Mouse (Mus musculus) neural tube, embryonic 14.5 days (tissue): ENCODE data around the gene Tcf25. TPM values are rescaled to one million over a fixed set of nuclear protein-coding genes. Genes with fewer than 3 reads are reported as not detected.
A peak's percentile ranks its signal among the peaks of the same experiment; 100 is the strongest.

Source experiments
- ATAC-seq: fragments of 200-750 bp; cut with Nextera tagmentation; 2 replicates; pipeline ENCODE4 v1.8.0; 2017; ENCODE audit warnings: low read depth, mild to moderate bottlenecking, moderate TSS enrichment, moderate library complexity
- H3K27ac ChIP-seq: fragments of 300-500 bp; sonication (generic); 2 replicates; pipeline ENCODE4 v1.5.1; 2014; ENCODE audit warnings: low read depth, mild to moderate bottlenecking, control low read depth, low read length, moderate library complexity, mixed read lengths
- H3K27me3 ChIP-seq: fragments of 300-500 bp; sonication (generic); 2 replicates; pipeline ENCODE4 v1.6.1; 2014; ENCODE audit warnings: low read length; ENCODE audit not compliant: control insufficient read depth, insufficient read depth
- H3K36me3 ChIP-seq: fragments of 300-500 bp; sonication (generic); 2 replicates; pipeline ENCODE4 v1.6.1; 2014; ENCODE audit warnings: low read length, mixed read lengths; ENCODE audit not compliant: control insufficient read depth, insufficient read depth
- H3K4me1 ChIP-seq: fragments of 300-500 bp; sonication (generic); 2 replicates; pipeline ENCODE4 v1.6.1; 2014; ENCODE audit warnings: low read length; ENCODE audit not compliant: control insufficient read depth, insufficient read depth
- H3K4me2 ChIP-seq: fragments of 300-500 bp; sonication (generic); 2 replicates; pipeline ENCODE4 v1.6.1; 2014; ENCODE audit warnings: mild to moderate bottlenecking, low read depth, low read length, control low read depth
- H3K4me3 ChIP-seq: fragments of 300-500 bp; sonication (generic); 2 replicates; pipeline ENCODE4 v1.5.1; 2014; ENCODE audit warnings: low read depth, low read length, control low read depth, mixed read lengths
- H3K9ac ChIP-seq: fragments of 300-500 bp; sonication (generic); replicated peaks from 2 replicates; pipeline ENCODE4 v1.6.1; 2014; ENCODE audit warnings: low read depth, mild to moderate bottlenecking, control low read depth, low read length, mixed read lengths
- H3K9me3 ChIP-seq: fragments of 300-500 bp; sonication (generic); 2 replicates; pipeline ENCODE4 v1.6.1; 2016; ENCODE audit warnings: low read length; ENCODE audit not compliant: control insufficient read depth
- WGBS: fragments of 180-500 bp; shearing (Covaris S2); extraction: QIAGEN DNeasy Blood & Tissue Kit; methylation state at CpG from one replicate; pipeline ENCODE4 v1.1.7; 2014; 5-methylcytosine and 5-hydroxymethylcytosine counted together
- polyA plus RNA-seq: library from polyadenylated mRNA; unstranded; fragments of >200 nt; fragmentation: Nextera tagmentation; extraction: Ambion mirVana; gene quantifications from 2 replicates; pipeline ENCODE4 v1.2.1, GENCODE M21; 2014

The Tcf25 gene
- polyA plus RNA-seq, 1 experiment from 2014 or later: 405 TPM

- no peak overlapping the region for H3K4me3 ChIP-seq
- no peaks in the 10 kb centered on the region for H3K9me3 ChIP-seq
- H3K9ac ChIP-seq: no peak overlapping the region
- H3K4me1 ChIP-seq: peaks cover 6% of the 10 kb centered on the region
- no peaks in the 10 kb centered on the region for H3K27me3 ChIP-seq
- H3K4me2 ChIP-seq: no peak overlapping the region
- peaks cover 39% of the 10 kb centered on the region for H3K36me3 ChIP-seq
- H3K27ac ChIP-seq: no peak overlapping the region
- ATAC-seq: no peak
- WGBS: 93% methylated on average over 34 of the region's 34 CpGs
Measured at GRCm38 (mm10) chr8:123420525-123421281, 47.1 kb downstream of the Tcf25 start.

GRCm38 (mm10) chr8:123421325-123421724 is 47.8 kb downstream of the Tcf25 start:
- no peak overlapping the region for H3K27ac ChIP-seq
- peaks cover 6% of the 10 kb centered on the region for H3K4me1 ChIP-seq
- H3K36me3 ChIP-seq: peaks cover 39% of the 10 kb centered on the region
- WGBS: 90% methylated on average over 19 of the region's 19 CpGs
- H3K27me3 ChIP-seq: no peaks in the 10 kb centered on the region
- H3K9ac ChIP-seq: no peak overlapping the region
- no peak overlapping the region for H3K4me3 ChIP-seq
- ATAC-seq: no peak
- H3K9me3 ChIP-seq: no peaks in the 10 kb centered on the region
- H3K4me2 ChIP-seq: no peak overlapping the region

- peak overlapping the region; percentile 30; the same call in 1 of the 2 replicates for H3K4me2 ChIP-seq
- no peaks in the 10 kb centered on the region; the same call in 1 of the 2 replicates for H3K4me1 ChIP-seq
- H3K9me3 ChIP-seq: no peaks in the 10 kb centered on the region
- peak; percentile 78; the same call in 1 of the 2 replicates for ATAC-seq
- no peak overlapping the region for H3K4me3 ChIP-seq
- peaks cover 39% of the 10 kb centered on the region for H3K36me3 ChIP-seq
- no peaks in the 10 kb centered on the region for H3K27me3 ChIP-seq
- H3K27ac ChIP-seq: no peak overlapping the region
- 21% methylated on average over 17 of the region's 17 CpGs for WGBS
- no peak overlapping the region; the same call in 1 of the 2 replicates for H3K9ac ChIP-seq
Measured at GRCm38 (mm10) chr8:123422056-123422780, 48.7 kb downstream of the Tcf25 start.

- Histone ChIP-seq H3K27me3 (no peaks in the 10 kb centered on the region), H3K9ac (no peak overlapping the region; the same call in 1 of the 2 replicates), H3K4me1 (no peaks in the 10 kb centered on the region), H3K27ac (no peak overlapping the region), H3K36me3 (peaks cover 39% of the 10 kb centered on the region), H3K9me3 (no peaks in the 10 kb centered on the region), H3K4me3 (no peak overlapping the region), H3K4me2 (no peak overlapping the region)
- ATAC-seq: no peak
- 25% methylated on average over 3 of the region's 3 CpGs for WGBS
Measured at GRCm38 (mm10) chr8:123422781-123423159, 49.2 kb downstream of the Tcf25 start.

GRCm38 (mm10) chr8:123423441-123423840 is 49.9 kb downstream of the Tcf25 start, which contains the start of gene Def8:
Gene Def8 (plus strand): TSS chr8:123423527.
- Histone ChIP-seq H3K4me2 (peak within 1 kb of the TSS; percentile 30; the same call in 1 of the 2 replicates), H3K27me3 (no peaks in the 10 kb centered on the region), H3K9me3 (peaks cover 2% of the 10 kb centered on the region), H3K9ac (no peak within 1 kb of the TSS; the same call in 1 of the 2 replicates), H3K4me3 (no peak within 1 kb of the TSS), H3K4me1 (no peaks in the 10 kb centered on the region), H3K36me3 (peaks cover 34% of the 10 kb centered on the region), H3K27ac (no peak within 1 kb of the TSS)
- WGBS: 77% methylated on average over 7 of the region's 7 CpGs
- ATAC-seq: no peak

GRCm38 (mm10) chr8:123426511-123427509 is 53.3 kb downstream of the Tcf25 start:
- Histone ChIP-seq H3K27me3 (no peaks in the 10 kb centered on the region), H3K36me3 (peaks cover 4% of the 10 kb centered on the region), H3K27ac (no peak overlapping the region), H3K4me3 (no peak overlapping the region), H3K4me1 (no peaks in the 10 kb centered on the region), H3K9me3 (peaks cover 3% of the 10 kb centered on the region), H3K4me2 (no peak overlapping the region), H3K9ac (no peak overlapping the region)
- 96% methylated on average over 27 of the region's 27 CpGs for WGBS
- ATAC-seq: no peak

- no peaks in the 10 kb centered on the region for H3K27me3 ChIP-seq
- no peak overlapping the region for H3K9ac ChIP-seq
- H3K9me3 ChIP-seq: peaks cover 3% of the 10 kb centered on the region
- H3K36me3 ChIP-seq: peaks cover under 1% of the 10 kb centered on the region
- WGBS: 96% methylated on average over 24 of the region's 24 CpGs
- ATAC-seq: no peak
- no peak overlapping the region for H3K27ac ChIP-seq
- H3K4me2 ChIP-seq: no peak overlapping the region
- no peak overlapping the region for H3K4me3 ChIP-seq
- no peaks in the 10 kb centered on the region for H3K4me1 ChIP-seq
Measured at GRCm38 (mm10) chr8:123427639-123428275, 54.2 kb downstream of the Tcf25 start.

- no peak overlapping the region for H3K27ac ChIP-seq
- H3K9me3 ChIP-seq: peaks cover 3% of the 10 kb centered on the region
- no peaks in the 10 kb centered on the region for H3K36me3 ChIP-seq
- H3K4me3 ChIP-seq: no peak overlapping the region
- H3K27me3 ChIP-seq: no peaks in the 10 kb centered on the region
- H3K4me2 ChIP-seq: no peak overlapping the region
- 95% methylated on average over 28 of the region's 29 CpGs for WGBS
- no peak overlapping the region for H3K9ac ChIP-seq
- no peaks in the 10 kb centered on the region for H3K4me1 ChIP-seq
- ATAC-seq: no peak
Measured at GRCm38 (mm10) chr8:123428343-123428893, 54.9 kb downstream of the Tcf25 start.
